Mouse (Mus musculus) gastrocnemius, postnatal 4 days (tissue): ENCODE data around the gene Duoxa1. TPM values are rescaled to one million over a fixed set of nuclear protein-coding genes. Genes with fewer than 3 reads are reported as not detected.

Source experiments
- DNase-seq, 2 experiments: peaks; one replicate each; pipeline ENCODE4 v3.0.0; 2021 to 2022; ENCODE audit warnings: low spot score in 2 of 2, mixed read lengths in 2 of 2
- total RNA-seq, 2 experiments: library from RNA; stranded (reverse); gene quantifications; 2 replicates each; pipeline ENCODE4 v1.2.3; 2021

The Duoxa1 gene
- total RNA-seq, 2 experiments from 2014 or later, result 1.2 TPM

DNA sequence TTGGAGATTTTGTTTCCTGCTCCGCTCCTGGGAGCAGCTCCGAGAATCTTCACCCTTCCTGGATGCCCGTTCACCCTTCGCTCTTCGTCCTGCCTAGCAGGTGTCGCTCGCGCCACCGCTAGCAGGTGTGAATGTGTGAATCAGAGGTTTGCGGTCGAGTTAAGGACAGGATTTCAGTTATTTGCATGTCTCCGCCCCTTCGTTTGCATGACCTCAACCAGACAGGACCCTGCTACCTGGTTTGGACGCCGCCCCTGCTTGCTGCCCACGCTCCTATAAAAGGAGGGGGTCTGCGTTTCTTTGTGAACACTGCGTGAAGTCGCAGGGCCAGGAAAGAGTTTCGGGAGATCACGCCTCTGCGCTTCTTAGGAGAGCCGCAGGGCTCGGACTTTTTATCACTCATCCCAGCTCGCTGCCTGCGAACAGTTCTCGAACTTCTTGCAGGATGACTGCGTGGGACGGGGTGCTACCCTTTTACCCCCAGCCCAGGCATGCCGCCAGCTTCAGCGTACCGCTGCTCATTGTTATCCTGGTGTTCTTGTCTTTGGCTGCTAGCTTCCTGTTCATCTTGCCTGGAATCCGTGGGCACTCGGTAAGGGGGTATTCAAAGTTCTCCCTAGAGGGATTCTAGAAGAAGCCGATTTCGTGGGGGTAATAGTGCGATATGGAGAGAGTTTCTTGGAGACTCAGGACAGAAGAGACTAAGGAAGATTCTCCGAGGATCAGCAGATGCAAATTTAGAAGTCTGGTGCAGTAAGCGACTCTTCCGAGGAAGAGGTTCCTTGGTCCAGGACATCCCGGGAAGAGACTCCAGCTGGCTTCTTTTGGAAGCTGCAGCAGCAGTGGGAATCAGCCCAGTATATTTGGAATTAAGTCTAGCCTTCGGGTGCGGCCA lies 14.7 kb downstream of the Duoxa1 start, which contains the start of gene Duoxa2:
Duoxa2 (plus strand) TSS at position 305 of the 895 bp plus-strand sequence.
- no peak for DNase-seq

DNA sequence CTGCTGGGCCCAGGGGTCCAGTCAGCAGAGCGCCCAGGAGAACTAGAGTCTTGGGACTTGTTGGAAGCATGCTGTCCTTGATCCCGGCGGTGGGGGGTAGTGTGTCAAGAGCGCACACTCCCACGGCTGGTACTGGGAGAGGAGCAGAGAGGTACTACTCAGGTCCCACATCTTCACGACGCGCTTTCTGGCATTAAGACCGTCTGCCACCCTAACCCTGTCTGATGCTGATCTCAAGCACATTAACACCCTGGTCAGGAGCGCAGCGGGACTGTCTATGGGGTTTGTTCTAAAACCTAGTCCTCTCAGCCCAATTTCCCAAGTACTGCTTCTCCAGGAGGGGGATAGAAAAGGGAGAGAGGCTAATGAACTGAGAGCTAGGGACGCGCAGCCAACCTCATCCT lies 15.4 kb downstream of the Duoxa1 start, which contains the start of gene Duox2:
Duox2 (minus strand) TSS at position 354 of the 404 bp plus-strand sequence.
- no peak for DNase-seq

DNA sequence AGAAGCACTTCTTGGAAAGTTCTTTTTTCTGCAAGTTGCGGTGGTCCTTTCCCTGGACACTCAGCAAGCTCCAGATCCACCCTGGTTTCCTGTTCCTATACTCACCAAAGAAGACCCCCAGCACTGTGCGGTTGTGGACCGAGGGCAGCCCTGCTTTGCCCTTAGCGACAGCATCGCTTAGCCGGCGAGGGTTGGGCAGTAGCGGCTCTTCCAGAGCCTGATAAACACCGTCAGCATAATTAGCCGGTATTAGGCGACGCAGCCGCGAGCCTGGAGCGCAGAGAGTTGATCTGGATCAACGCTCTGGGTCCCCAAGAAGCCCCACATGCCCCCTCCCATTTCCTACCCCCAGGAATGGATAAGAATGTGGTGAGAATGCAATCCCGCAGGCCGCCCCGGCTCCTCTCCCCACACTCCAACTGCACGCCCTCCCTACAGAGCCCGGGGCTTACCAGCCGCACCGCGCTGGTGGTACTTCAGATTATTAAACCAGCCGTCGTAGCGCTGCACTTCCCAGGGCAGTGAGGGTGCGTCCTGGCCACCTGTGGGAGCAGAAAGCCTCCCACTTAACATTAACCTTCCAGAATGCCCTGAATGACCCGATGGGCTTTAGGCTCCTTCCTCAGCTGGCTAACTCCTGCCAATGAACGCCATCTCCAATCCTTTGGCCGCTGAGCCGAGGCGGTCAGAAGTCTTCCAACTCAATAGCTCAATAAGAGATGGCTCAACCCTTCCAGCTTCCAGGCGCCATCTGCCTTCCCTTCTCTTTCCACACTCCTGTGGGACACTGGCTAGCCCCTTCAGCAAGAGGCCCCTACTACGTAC lies 16.0 kb downstream of the Duoxa1 start:
- DNase-seq, result no peak

DNA sequence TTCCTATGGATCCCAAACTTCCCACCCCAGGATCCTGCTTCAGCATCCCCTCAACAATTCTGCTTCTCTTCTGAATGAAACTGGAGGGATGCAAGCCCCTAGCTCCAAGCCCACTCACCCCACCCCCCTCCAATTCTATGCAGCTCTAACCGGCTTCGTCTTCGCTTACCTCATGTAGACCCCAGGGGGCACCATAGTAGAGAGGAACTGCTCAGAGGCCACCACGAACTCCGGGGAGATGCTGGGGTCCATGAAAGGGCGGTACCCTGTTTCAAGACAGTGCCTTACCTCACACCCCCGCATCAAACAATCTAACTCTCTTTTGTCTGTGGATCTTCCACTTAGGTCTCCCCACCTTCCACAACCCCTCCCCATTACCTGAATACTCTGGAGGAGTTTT lies 18.6 kb downstream of the Duoxa1 start:
- DNase-seq, result no peak

DNA sequence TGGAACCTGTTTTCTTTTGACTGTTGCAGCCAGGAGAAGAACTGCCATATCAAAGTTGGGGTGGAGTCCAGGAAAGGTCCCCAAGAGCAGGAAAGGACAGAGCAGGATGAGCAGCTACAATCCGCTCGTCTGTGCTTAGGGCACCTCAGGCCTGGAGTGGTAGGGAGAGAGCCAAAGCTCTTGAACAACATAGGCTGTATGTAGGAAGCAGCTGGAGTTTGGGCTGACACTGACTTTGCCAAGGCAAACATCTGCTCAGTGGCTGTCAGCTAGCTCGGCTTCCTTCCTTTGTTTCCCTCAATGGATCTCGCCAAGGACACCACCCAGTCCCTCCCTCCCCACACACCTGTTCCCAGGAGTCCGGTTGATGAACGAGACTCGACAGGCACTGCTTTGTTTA lies 27.4 kb downstream of the Duoxa1 start:
- no peak for DNase-seq

DNA sequence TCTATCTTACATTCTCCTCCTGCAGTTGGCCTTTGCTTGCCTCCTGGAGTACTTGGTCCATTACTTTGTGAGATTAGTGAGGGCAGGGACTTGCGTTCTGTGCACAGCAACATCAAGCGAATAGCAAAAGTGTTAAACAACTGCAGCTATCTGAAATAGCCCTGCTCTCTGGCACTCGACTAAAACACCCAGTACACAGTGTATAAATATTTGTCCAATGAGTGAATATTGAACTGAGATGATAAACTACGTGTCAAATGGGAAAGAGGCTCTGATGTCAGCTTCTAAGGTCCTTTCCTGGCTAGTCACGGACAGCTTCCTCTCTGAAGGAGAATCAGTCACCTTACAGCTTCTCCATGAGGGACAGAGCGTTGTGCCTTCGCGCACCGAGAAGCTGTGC lies 29.4 kb downstream of the Duoxa1 start:
- no peak for DNase-seq

DNA sequence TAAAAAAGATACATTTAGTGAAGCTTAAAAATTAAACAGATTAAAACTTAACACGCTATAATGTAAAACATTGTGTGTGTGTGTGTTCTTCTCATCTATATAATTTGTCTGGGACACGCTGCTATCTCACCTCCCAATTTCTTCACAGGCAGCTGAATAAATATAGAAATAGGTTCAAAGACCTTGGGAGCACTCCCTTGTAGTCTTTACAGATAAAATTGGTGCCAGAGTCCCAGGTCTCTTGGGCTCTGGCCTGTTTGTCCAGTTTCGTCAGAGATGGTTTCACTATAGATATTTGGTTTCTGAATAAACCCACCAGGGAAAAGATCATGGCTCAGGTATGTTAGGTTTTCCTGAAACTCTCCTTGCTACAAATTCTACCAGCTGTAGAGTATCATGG lies 34.8 kb downstream of the Duoxa1 start:
- no peak for DNase-seq

DNA sequence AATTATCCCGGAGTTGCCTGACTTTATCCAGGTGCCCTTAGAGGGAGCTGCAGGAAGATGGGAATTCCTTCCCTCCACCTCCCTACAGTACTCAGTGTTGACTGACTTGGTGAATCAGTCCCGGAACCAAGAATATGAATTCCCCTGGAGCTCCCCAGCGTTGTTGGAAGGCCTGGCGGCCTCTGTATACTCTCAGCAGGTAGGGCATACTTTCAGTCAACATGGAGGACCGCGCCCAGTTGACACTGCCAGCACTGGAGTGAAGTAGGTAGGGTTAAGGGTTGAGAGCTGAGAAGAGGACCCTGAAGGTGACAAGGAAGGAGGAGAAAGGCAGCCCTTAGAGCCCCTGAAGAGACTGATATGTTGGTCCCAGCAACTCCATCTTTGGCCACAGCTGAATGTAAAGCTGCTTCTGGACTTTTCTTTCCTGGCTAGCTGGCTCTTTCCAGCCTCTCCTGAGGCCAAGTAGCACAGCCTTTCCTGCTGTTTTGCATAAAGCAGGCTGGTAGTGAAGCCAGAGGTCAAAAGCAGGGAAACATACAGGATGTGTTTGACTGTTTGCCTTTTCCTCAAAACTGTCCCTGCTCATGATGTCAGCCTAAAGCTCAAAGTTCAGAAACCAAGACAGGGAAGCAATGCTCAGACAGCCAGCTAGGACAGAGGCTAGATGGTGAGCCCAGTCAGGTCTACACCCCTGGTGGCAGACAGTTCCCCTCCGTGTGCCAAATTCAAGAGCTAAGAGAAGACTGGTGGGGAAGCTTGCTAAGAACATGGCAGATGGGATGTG lies 46.9 kb downstream of the Duoxa1 start:
- no peak for DNase-seq

DNA sequence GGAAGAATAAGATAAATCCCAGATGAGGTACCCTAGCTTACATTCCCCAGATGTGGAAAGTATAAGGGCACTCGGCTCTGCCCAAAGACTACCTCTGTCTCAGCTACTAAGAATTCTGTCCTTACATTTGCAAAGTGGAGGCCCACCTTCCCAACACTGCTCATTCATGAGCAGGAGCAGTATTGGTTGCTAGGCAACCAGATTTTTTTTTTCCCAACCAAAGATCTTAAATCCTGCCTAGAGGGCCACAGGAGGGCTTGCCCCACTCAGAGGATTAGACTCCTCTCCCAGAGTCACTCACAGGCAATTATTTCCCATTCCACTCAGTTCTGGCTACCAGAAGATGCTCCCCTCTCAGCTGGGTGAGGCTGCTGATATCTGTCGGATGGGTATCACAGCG lies 48.8 kb downstream of the Duoxa1 start:
- DNase-seq, result no peak

DNA sequence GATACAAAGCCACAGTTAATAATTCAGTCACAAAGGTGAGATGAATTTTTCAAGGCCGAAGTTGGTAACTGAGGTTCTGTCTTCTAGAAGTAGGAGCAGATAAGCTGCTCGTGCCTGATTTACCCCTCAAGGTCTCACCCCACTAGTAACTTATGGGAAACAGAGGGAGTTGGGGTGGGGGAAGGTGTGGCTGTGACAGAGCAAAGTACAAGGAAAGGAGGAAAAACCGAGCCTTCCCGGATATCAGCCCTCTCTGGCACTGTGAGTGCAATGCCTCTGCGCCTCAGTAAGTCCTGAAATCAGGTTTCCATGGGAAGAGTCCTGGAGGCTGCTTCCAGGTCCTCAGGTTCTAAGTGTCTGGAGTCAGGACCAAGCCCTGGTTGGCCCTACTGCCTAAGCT lies 52.8 kb downstream of the Duoxa1 start:
- no peak for DNase-seq

DNA sequence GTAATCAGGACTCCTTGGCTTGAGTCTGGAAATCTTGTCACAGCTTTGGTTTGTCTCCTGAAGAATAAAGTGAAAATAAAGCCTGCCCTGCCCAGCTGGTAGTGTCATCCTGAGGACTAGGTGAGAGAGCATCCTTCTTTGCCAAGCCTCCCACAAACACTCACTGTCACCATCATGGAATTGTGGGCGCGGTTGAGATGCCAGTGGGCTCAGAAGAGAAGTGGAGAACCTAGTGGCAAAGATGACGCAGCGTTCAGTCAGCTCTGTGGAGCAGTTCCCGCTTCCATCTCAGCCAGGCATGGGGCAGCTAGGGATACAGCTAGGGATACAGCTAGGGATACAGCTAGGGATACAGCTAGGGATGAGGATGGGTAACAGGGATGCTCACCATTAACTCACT lies 57.5 kb downstream of the Duoxa1 start:
- no peak for DNase-seq

Other genes starting within 250 kb of the Duoxa1 start
- gene Spg11, start 195.3 kb downstream of the Duoxa1 start, total RNA-seq, result 10 to 100 TPM; 11.4 to 12.8 TPM
- 100 to 1,000 TPM; 168 to 182 TPM for gene B2m, start 166.0 kb downstream of the Duoxa1 start, total RNA-seq
- gene Trim69, start 153.0 kb downstream of the Duoxa1 start, total RNA-seq, result not detected
- gene Patl2, start 127.5 kb downstream of the Duoxa1 start, total RNA-seq, result not detected
- not detected for gene Terb2, start 127.5 kb downstream of the Duoxa1 start, total RNA-seq
- 10 to 100 TPM; 10.6 to 16.4 TPM for gene Sord, start 79.0 kb downstream of the Duoxa1 start, total RNA-seq
- gene Duox2, start 15.3 kb downstream of the Duoxa1 start, total RNA-seq, result under 1 TPM; 0.34 to 0.86 TPM
- gene Duoxa2, start 14.8 kb downstream of the Duoxa1 start, total RNA-seq, result not detected
- gene Duox1, start 1.9 kb upstream of the Duoxa1 start, total RNA-seq, result under 1 TPM; 0.37 to 0.49 TPM
- 10 to 100 TPM; 11.9 to 12.2 TPM for gene Shf, start 55.4 kb upstream of the Duoxa1 start, total RNA-seq
- gene Slc28a2, start 112.7 kb upstream of the Duoxa1 start, total RNA-seq, result 1 to 10 TPM; 6.7 to 8.3 TPM
- gene Gm14085, start 171.2 kb upstream of the Duoxa1 start, total RNA-seq, result under 1 TPM; 0.31 to 0.39 TPM